Mouse (Mus musculus) megakaryocyte-erythroid progenitor cell, adult 5 weeks (primary cell): Measurements from ENCODE around the gene Olfr573-ps1. TPM values are rescaled to one million over a fixed set of nuclear protein-coding genes. Genes with fewer than 3 reads are reported as not detected.

Experiments used
- polyA plus RNA-seq: library from polyadenylated mRNA; stranded (reverse); fragments of >175 nt; gene quantifications from 2 replicates; pipeline ENCODE4 v1.2.3, GENCODE M21; 2012

The Olfr573-ps1 gene
- not detected in 2 replicates for polyA plus RNA-seq

DNA sequence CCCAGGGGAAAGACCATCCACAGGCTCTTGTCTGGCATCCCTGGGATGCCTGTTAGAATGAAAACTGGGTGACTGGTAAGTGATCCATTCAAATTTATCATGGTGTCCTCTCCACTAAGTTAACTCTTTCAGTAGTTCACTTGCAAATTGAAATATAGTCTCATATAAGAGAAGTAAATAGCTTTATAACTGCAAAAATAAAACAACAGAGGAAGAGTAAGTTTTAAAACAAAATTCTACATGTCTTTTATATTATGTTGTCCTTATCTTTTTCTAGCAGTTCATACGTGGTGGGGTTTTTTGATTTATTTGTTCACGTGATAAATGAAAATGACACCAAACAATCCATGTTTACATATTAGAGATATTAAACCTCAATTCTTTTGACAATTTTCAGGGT is at the start of gene Olfr573-ps1:
Gene Olfr573-ps1 (minus strand): TSS at position 101 of the 400 bp plus-strand sequence.

DNA sequence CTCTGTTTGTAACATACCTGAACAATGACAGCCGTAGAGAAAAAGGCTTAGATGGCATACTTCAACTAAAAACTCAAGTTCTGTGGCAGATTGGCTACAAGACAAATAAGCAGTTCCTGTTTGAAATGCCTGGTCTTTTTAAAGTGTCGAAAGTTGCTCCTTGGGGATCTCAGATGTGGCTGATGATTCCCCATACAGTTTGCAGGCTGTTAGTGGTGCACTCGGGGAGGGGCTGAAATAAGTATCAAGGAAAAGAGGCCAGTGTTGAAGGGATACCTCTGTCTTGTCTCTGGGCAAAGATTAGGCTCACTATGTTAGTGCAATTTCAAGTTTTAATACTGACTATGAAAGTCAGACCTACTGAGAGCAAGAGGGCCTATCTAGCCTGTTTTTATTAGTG is 46.8 kb upstream of the Olfr573-ps1 start, which contains the start of gene Olfr578:
Gene Olfr578 (minus strand): TSS at position 101 of the 400 bp plus-strand sequence.

DNA sequence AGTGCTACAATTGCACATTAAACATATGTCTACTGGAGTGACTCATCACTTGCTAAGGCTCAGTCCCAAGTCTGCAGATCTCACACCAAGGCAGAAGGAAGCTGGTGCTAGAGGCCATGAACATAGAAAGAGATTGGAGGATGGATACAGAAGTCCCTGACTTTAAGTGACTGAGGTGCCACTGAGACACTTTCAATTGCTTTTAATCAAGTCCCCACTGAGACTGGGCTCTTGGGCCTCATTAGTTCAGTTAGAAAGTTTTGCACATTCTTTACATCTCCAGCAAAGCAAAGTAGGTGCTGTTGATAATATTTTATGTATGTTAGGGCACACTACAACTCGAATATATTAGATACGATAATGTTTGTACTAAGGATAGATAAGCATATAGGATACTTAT is 33.5 kb upstream of the Olfr573-ps1 start, which contains the start of gene Olfr577:
Gene Olfr577 (minus strand): TSS at position 101 of the 400 bp plus-strand sequence.

DNA sequence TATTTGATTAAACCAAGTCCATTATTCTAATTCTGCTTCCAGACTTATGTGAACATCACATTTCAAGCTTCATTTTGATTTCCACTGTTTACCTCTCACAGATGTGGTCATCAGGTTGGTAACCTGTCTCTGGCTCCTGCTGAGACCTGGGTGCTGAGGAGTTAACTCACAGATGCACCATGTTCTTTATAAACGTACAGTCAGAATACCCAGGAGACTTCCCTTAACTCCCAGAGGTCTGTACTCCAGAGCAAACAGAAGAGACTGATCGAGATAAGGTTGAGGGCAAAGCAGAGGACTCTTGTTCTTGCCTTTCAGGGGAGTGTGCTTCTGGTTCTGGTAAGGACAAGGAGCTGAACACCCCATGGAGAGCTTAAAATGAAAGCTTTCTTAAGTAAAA is 20.0 kb upstream of the Olfr573-ps1 start, which contains the start of gene Olfr576:
Gene Olfr576 (plus strand): TSS at position 301 of the 400 bp plus-strand sequence.

DNA sequence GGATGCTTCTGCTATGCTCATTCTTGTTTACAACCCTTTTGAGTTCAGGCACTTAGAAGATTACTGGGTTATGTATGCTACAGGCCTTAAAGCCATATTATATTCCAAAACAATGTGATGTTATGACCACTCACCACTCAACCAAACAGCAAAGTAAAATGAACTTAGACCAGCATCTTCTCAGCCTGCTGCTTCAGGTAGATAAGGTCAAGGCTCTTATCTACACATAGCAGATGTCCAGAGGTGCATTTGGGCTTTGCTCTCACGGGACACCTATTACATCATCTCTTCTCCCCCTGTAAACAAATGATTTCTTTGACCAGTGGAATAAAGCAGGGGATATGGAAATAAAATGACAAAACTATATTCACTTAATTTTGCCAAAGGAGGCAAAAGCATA is 16.2 kb upstream of the Olfr573-ps1 start, which contains the start of gene Olfr575:
Gene Olfr575 (minus strand): TSS at position 183 of the 400 bp plus-strand sequence.

DNA sequence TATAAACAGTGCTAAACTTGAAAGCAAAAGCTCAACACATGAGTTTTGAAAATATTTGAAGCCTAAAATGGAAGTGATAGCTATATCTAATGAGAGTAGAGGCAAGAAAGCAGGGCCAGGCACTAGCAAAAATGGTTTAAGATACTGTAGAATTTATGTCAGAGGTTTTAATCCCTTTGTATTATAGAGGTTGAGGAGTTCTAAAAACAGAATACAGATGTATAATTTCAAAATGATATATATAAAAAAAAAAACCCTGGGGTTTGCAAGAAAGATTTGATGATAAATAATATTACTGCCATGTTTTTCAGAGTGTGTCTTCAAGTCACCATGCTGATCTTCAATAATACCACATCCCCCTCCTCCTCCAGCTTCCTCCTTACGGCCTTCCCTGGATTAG is 5.8 kb upstream of the Olfr573-ps1 start, which contains the start of gene Olfr574:
Gene Olfr574 (plus strand): TSS at position 301 of the 400 bp plus-strand sequence.

DNA sequence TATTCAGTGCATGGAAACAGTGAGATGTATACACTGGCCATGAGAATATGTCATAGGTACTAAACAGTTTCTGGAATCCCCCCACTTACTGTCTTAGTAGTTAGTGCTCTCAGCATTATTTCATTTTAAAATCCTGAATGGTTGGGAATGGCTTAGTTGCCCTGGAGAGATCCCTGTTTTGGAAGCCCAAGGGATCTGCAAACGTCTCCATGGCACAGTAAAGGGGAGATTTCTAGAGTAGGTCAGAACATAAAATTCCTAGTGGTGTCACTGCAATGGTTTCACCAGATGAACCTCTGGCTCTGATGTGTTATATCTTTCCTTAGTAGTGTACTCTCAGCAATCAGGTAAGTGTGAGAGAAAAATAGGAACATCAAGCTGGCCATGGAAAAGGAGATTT is 18.3 kb downstream of the Olfr573-ps1 start, which contains the start of gene Olfr572:
Gene Olfr572 (plus strand): TSS at position 301 of the 400 bp plus-strand sequence.

DNA sequence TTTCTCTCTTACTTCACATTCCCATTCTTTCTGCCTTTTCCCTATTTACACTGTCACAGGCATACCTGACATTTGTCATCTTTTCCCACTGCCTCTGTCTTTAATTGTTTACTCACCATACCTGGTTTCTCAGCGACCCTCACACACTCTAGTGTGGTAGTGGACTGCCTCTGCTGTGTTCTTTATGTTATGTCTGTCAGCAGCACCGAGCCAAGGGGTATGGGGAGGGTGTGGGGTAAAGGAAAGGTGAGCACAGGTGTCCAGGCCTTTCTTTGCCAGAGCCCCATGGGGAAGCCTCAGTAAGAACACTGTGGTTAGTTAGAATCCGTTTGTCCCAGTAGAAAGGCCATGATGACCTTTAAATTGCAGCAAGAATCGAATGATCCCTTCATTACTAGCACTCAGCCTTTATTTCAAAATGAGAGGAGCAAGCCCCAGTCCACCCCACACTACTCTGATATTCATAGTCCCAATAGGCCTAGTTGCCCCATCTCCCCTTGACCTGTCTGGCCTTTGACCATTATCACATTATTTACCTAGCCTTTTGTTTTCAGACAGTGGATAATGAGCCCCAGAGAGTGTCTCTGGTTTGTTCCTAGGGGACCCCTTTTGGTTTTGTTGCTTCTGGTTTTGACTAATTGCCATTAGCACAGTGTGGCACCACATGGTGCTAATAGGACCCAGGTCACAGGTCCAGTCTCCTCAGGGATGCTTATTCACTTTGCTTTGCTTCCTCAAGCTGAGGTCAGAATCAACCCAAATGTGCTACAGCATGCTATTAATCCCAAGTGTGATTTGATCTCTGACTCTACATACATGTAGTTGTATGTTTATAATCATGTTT is 25.1 kb downstream of the Olfr573-ps1 start, which contains the start of gene Olfr571:
Gene Olfr571 (minus strand): TSS at position 505 of the 844 bp plus-strand sequence.

Other genes starting within 250 kb of the Olfr573-ps1 start
- gene Olfr557, start 246.7 kb downstream of the Olfr573-ps1 start, polyA plus RNA-seq = not detected in 2 replicates
- not detected in 2 replicates for gene Olfr558, start 240.4 kb downstream of the Olfr573-ps1 start, polyA plus RNA-seq
- not detected in 2 replicates for gene Olfr33, start 223.5 kb downstream of the Olfr573-ps1 start, polyA plus RNA-seq
- not detected in 2 replicates for gene Olfr559, start 215.1 kb downstream of the Olfr573-ps1 start, polyA plus RNA-seq
- gene Olfr560, start 183.2 kb downstream of the Olfr573-ps1 start, polyA plus RNA-seq = not detected in 2 replicates
- gene Olfr78, start 183.1 kb downstream of the Olfr573-ps1 start, polyA plus RNA-seq = 0.01 and 0.03 TPM in 2 replicates
- gene Olfr561, start 171.4 kb downstream of the Olfr573-ps1 start, polyA plus RNA-seq = not detected in 2 replicates
- not detected in 2 replicates for gene Olfr564, start 139.1 kb downstream of the Olfr573-ps1 start, polyA plus RNA-seq
- not detected in 2 replicates for gene Olfr566, start 83.8 kb downstream of the Olfr573-ps1 start, polyA plus RNA-seq
- gene Olfr568, start 65.5 kb downstream of the Olfr573-ps1 start, polyA plus RNA-seq = not detected in 2 replicates
- gene Olfr569, start 51.7 kb downstream of the Olfr573-ps1 start, polyA plus RNA-seq = not detected in 2 replicates
- not detected in 2 replicates for gene Olfr570, start 48.0 kb downstream of the Olfr573-ps1 start, polyA plus RNA-seq
- gene Olfr571, start 25.0 kb downstream of the Olfr573-ps1 start, polyA plus RNA-seq = not detected in 2 replicates
- not detected in 2 replicates for gene Olfr572, start 18.2 kb downstream of the Olfr573-ps1 start, polyA plus RNA-seq
- gene Olfr574, start 5.9 kb upstream of the Olfr573-ps1 start, polyA plus RNA-seq = not detected in 2 replicates
- gene Olfr575, start 16.2 kb upstream of the Olfr573-ps1 start, polyA plus RNA-seq = not detected in 2 replicates
- gene Olfr576, start 20.1 kb upstream of the Olfr573-ps1 start, polyA plus RNA-seq = not detected in 2 replicates
- gene Olfr577, start 33.4 kb upstream of the Olfr573-ps1 start, polyA plus RNA-seq = not detected in 2 replicates
- gene Olfr578, start 46.7 kb upstream of the Olfr573-ps1 start, polyA plus RNA-seq = not detected in 2 replicates
- not detected in 2 replicates for gene Olfr582, start 95.4 kb upstream of the Olfr573-ps1 start, polyA plus RNA-seq
- not detected in 2 replicates for gene Olfr583, start 108.7 kb upstream of the Olfr573-ps1 start, polyA plus RNA-seq
- gene Olfr584, start 139.3 kb upstream of the Olfr573-ps1 start, polyA plus RNA-seq = not detected in 2 replicates
- not detected in 2 replicates for gene Olfr585, start 155.1 kb upstream of the Olfr573-ps1 start, polyA plus RNA-seq
- not detected in 2 replicates for gene Olfr586, start 183.1 kb upstream of the Olfr573-ps1 start, polyA plus RNA-seq
- gene Olfr588-ps1, start 198.3 kb upstream of the Olfr573-ps1 start, polyA plus RNA-seq = not detected in 2 replicates
- gene Olfr589, start 213.8 kb upstream of the Olfr573-ps1 start, polyA plus RNA-seq = not detected in 2 replicates
- gene Olfr591, start 235.8 kb upstream of the Olfr573-ps1 start, polyA plus RNA-seq = not detected in 2 replicates
- not detected in 2 replicates for gene Olfr592, start 242.2 kb upstream of the Olfr573-ps1 start, polyA plus RNA-seq